Comparison of ENCODE assay signal across 8 mouse cellular contexts in the genomic region with DNA sequence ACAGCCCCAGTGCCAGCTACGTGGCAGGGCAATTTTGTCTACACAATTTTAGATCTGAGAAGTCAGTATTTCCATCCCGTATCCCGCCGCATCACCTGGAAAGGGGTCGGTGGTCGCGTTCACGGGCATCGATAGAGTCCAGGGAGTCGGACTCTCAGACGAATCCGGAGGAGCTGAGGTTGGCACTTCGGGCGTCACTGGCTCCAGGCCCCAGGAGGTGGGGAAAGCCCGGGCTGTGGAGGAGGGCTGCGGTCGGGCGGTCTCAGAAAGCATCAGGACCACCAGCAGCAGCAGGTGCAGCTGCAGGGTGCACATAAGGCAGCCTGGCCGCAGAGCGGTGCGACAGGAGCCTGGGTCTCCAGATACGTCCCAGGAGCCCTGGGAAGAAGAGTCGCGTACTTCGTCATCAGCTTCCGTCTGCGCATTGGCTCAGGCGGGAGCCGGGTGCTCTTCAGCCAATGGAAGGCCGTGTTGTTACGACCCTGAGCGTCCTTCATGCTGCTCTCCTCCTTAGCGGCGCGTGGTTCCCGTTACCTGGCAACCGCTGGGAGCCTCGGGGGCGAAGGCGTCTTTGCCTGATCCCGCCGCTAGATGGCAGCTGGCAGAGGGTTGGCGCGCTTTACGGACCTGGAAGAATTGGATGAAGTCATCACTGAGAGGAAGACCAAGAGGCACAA. TPM values are rescaled to one million over a fixed set of nuclear protein-coding genes. Genes with fewer than 3 reads are reported as not detected.
A peak's percentile ranks its signal among the peaks of the same experiment; 100 is the strongest.
DNase-seq lines count a peak whose midpoint lies in the region; ATAC-seq and TF ChIP-seq lines count a peak whose summit lies in the region.

Gene Tctn3, minus strand, starts transcription at position 404 of the 677 bp plus-strand sequence.
Gene Entpd1, plus strand, starts transcription at position 537 of the 677 bp plus-strand sequence.

- no peak within 1 kb of the TSS for H3K27ac ChIP-seq in heart, embryonic 11.5 days (ENCODE audit: low read depth, low read length)
- no peak within 1 kb of the TSS for H3K27ac ChIP-seq in kidney, embryonic 16.5 days (ENCODE audit: low read length)
- no peak within 1 kb of the TSS for H3K27ac ChIP-seq in liver, adult 2 months (replicated peaks; ENCODE audit: insufficient read depth, low read depth, low read length)

- peak; percentile 29; the same call in 1 of the 2 replicates for TF ChIP-seq POLR2A in brain, embryonic 14.5 days (IDR thresholded peaks at IDR 0.05; ENCODE audit: borderline replicate concordance, extremely low read depth, insufficient read depth, insufficient read length, poor library complexity, severe bottlenecking)
- no peak for TF ChIP-seq POLR2A in liver, adult 2 months (IDR thresholded peaks at IDR 0.05; ENCODE audit: extremely low read depth, insufficient read depth, low read length)
- TF ChIP-seq POLR2A in myocyte (IDR thresholded peaks at IDR 0.05; ENCODE audit: insufficient read length, low read depth) = peak; percentile 65

- H3K36me3 ChIP-seq in C2C12 (ENCODE audit: control insufficient read depth, insufficient read depth) = peaks cover 9% of the 10 kb centered on the region
- H3K36me3 ChIP-seq in erythroblast, embryonic 14.5 days (ENCODE audit: control insufficient read depth) = peaks cover 23% of the 10 kb centered on the region
- no peaks in the 10 kb centered on the region for H3K36me3 ChIP-seq in heart, embryonic 11.5 days (ENCODE audit: control insufficient read depth, insufficient read depth, low read length)
- H3K36me3 ChIP-seq in kidney, embryonic 16.5 days (ENCODE audit: insufficient read depth, low read length) = 0 out of 2 replicates have a peak, but pooled peaks cover 10% of the 10 kb centered on the region
- peaks cover 8% of the 10 kb centered on the region for H3K36me3 ChIP-seq in liver, adult 2 months (ENCODE audit: control insufficient read depth, insufficient read depth, low read length)
- peaks cover 12% of the 10 kb centered on the region for H3K36me3 ChIP-seq in myocyte (ENCODE audit: control insufficient read depth, insufficient read depth)
- no peaks in the 10 kb centered on the region for H3K36me3 ChIP-seq in splenic B cell, adult 2 months (ENCODE audit: control insufficient read depth, insufficient read depth, low read length, poor library complexity, severe bottlenecking)

- peak within 1 kb of the TSS; percentile 91 for H3K4me2 ChIP-seq in heart, embryonic 11.5 days
- peak within 1 kb of the TSS; percentile 85 for H3K4me2 ChIP-seq in kidney, embryonic 16.5 days (replicated peaks; ENCODE audit: low read depth, low read length)
- peak within 1 kb of the TSS; percentile 84 for H3K4me2 ChIP-seq in myocyte (ENCODE audit: low read depth)

- H3K79me2 ChIP-seq in C2C12 (ENCODE audit: control insufficient read depth, insufficient read depth) (no peaks in the 10 kb centered on the region), myocyte (ENCODE audit: control insufficient read depth, insufficient read depth) (no peaks in the 10 kb centered on the region)
- H3K79me2 ChIP-seq in liver, adult 2 months (ENCODE audit: control insufficient read depth, insufficient read depth, low read length) = no peaks in the 10 kb centered on the region

- WGBS in heart, embryonic 11.5 days (ENCODE audit: insufficient replicate concordance) = 0% methylated on average over 45 of the region's 45 CpGs
- under 1% methylated on average over 45 of the region's 45 CpGs for WGBS in kidney, embryonic 16.5 days
- WGBS in liver, adult 2 months = under 1% methylated on average over 45 of the region's 45 CpGs

- H3K4me3 ChIP-seq in C2C12 (ENCODE audit: insufficient read depth, poor library complexity, severe bottlenecking) (peak within 1 kb of the TSS; percentile 75), myocyte (peak within 1 kb of the TSS; percentile 47)
- H3K4me3 ChIP-seq in erythroblast, embryonic 14.5 days (replicated peaks) = peak within 1 kb of the TSS; percentile 75
- peak within 1 kb of the TSS; percentile 74 for H3K4me3 ChIP-seq in heart, embryonic 11.5 days (ENCODE audit: low read depth, low read length)
- peak within 1 kb of the TSS; percentile 89 for H3K4me3 ChIP-seq in kidney, embryonic 16.5 days (ENCODE audit: low read length)
- peak within 1 kb of the TSS; percentile 95 for H3K4me3 ChIP-seq in liver, adult 2 months (ENCODE audit: insufficient read depth, low read depth, low read length)

- no peaks in the 10 kb centered on the region for H3K27me3 ChIP-seq in C2C12 (ENCODE audit: control insufficient read depth, insufficient read depth, insufficient read length)
- H3K27me3 ChIP-seq in erythroblast, embryonic 14.5 days (ENCODE audit: control insufficient read depth) = peaks cover 7% of the 10 kb centered on the region
- peaks cover 3% of the 10 kb centered on the region; the same call in 1 of the 2 replicates for H3K27me3 ChIP-seq in heart, embryonic 11.5 days (ENCODE audit: control insufficient read depth, insufficient read depth, low read length)
- no peaks in the 10 kb centered on the region for H3K27me3 ChIP-seq in kidney, embryonic 16.5 days (ENCODE audit: insufficient read depth, low read length)
- no peaks in the 10 kb centered on the region for H3K27me3 ChIP-seq in liver, adult 2 months (ENCODE audit: control insufficient read depth, insufficient read depth, low read length)
- no peaks in the 10 kb centered on the region for H3K27me3 ChIP-seq in myocyte (ENCODE audit: control insufficient read depth, insufficient read depth, insufficient read length)
- no peaks in the 10 kb centered on the region for H3K27me3 ChIP-seq in splenic B cell, adult 2 months (ENCODE audit: control insufficient read depth, insufficient read depth, low read length, poor library complexity, severe bottlenecking)

- H3K4me1 ChIP-seq in erythroblast, embryonic 14.5 days (ENCODE audit: control insufficient read depth) = peaks cover 20% of the 10 kb centered on the region
- peaks cover 4% of the 10 kb centered on the region; the same call in 1 of the 2 replicates for H3K4me1 ChIP-seq in heart, embryonic 11.5 days (ENCODE audit: control insufficient read depth, insufficient read depth, low read length)
- H3K4me1 ChIP-seq in kidney, embryonic 16.5 days (ENCODE audit: insufficient read depth, low read length) = peaks cover 4% of the 10 kb centered on the region
- H3K4me1 ChIP-seq in liver, adult 2 months (ENCODE audit: control insufficient read depth, insufficient read depth, low read length) = peaks cover 5% of the 10 kb centered on the region; the same call in 1 of the 2 replicates

- H3K79me3 ChIP-seq in C2C12 (ENCODE audit: low read depth) = no peaks in the 10 kb centered on the region

- peak; percentile 100 for ATAC-seq in heart, embryonic 11.5 days (replicated peaks; ENCODE audit: insufficient number of reproducible peaks, low FRiP score, low TSS enrichment)
- peak; percentile 100 for ATAC-seq in kidney, embryonic 16.5 days (ENCODE audit: low FRiP score, low TSS enrichment)

- H3ac ChIP-seq in C2C12 (ENCODE audit: control insufficient read depth, insufficient read length, low read depth) = peak within 1 kb of the TSS; percentile 44
- H3ac ChIP-seq in myocyte (ENCODE audit: control insufficient read depth, insufficient read length) = peak within 1 kb of the TSS; percentile 24

- TF ChIP-seq CTCF in C2C12 (IDR thresholded peaks at IDR 0.05; ENCODE audit: control insufficient read depth, insufficient read depth, insufficient read length) = peak; percentile 90
- TF ChIP-seq CTCF in brain, embryonic 14.5 days (IDR thresholded peaks at IDR 0.05; ENCODE audit: borderline replicate concordance, extremely low read depth, insufficient read depth, insufficient read length) = peak; percentile 97
- peak; percentile 93 for TF ChIP-seq CTCF in liver, adult 2 months (IDR thresholded peaks at IDR 0.05; ENCODE audit: low read depth, low read length)

- H3K9ac ChIP-seq in heart, embryonic 11.5 days (ENCODE audit: low read depth, low read length) = peak within 1 kb of the TSS; percentile 71
- peak within 1 kb of the TSS; percentile 73 for H3K9ac ChIP-seq in kidney, embryonic 16.5 days (replicated peaks; ENCODE audit: low read length)
- H3K9ac ChIP-seq in liver, adult 2 months (ENCODE audit: low read depth, low read length) = peak within 1 kb of the TSS; percentile 79

- peak; percentile 99 for DNase-seq in brain, embryonic 14.5 days (ENCODE audit: low read depth)
- DNase-seq in liver, adult 2 months (ENCODE audit: extremely low read depth, low read depth, low spot score) = peak; percentile 71
- DNase-seq in splenic B cell, adult 2 months (ENCODE audit: low read depth, low spot score) = peak; percentile 97

- H3K9me3 ChIP-seq in erythroblast, embryonic 14.5 days (ENCODE audit: control insufficient read depth, low read length) = no peaks in the 10 kb centered on the region
- no peaks in the 10 kb centered on the region for H3K9me3 ChIP-seq in heart, embryonic 11.5 days (replicated peaks; ENCODE audit: control insufficient read depth, low read length)
- H3K9me3 ChIP-seq in kidney, embryonic 16.5 days (ENCODE audit: low read length) = no peaks in the 10 kb centered on the region

TF ChIP-seq in C2C12, 6 proteins besides CTCF, POLR2A, EP300 and RAD21 (continues in another document):
- TF ChIP-seq CEBPB (IDR thresholded peaks at IDR 0.05; ENCODE audit: low read depth) = no peak
- TF ChIP-seq MYOD1 (IDR thresholded peaks at IDR 0.05; ENCODE audit: control insufficient read depth, insufficient read length, low read depth) = no peak
- TF ChIP-seq MYOG (IDR thresholded peaks at IDR 0.05; ENCODE audit: control insufficient read depth, extremely low read depth, insufficient read length) = no peak

TF ChIP-seq in myocyte, 11 proteins besides CTCF, POLR2A, EP300 and RAD21 (continues in another document):
- TF ChIP-seq E2F4 (IDR thresholded peaks at IDR 0.05; ENCODE audit: insufficient read depth) (peak; percentile 64), TCF3 (IDR thresholded peaks at IDR 0.05; ENCODE audit: insufficient read length, low read depth) (no peak)

RNA-seq across cellular contexts. Expression of gene Tctn3, which starts in this region (rescaled TPM):
- 3.1 TPM for polyA plus RNA-seq in C2C12 (2012; fragmentation: generic; extraction: Trizol)
- 18.3 and 20.1 TPM in 2 replicates for polyA plus RNA-seq in brain, embryonic 14.5 days (2012; rRNA removed)
- 0.27 and 0.49 TPM in 2 replicates for polyA plus RNA-seq in erythroblast, embryonic 14.5 days (2012)
- 7.6 and 10.3 TPM in 2 replicates for polyA plus RNA-seq in heart, embryonic 11.5 days (2014; fragmentation: Nextera tagmentation; extraction: Ambion mirVana)
- 11.5 and 12.2 TPM in 2 replicates for polyA plus RNA-seq in kidney, embryonic 16.5 days (2015; fragmentation: Nextera tagmentation; extraction: Ambion mirVana)
- total RNA-seq in liver, adult 2 months (2014; rRNA removed) = 0.37 and 1.1 TPM in 2 replicates
- polyA plus RNA-seq in liver, adult 2 months (2012; rRNA removed) = 0.40 and 1.1 TPM in 2 replicates
- 5.6 TPM for polyA plus RNA-seq in myocyte (2012; fragmentation: generic; extraction: Trizol)

RNA-seq across cellular contexts. Expression of gene Entpd1, which starts in this region (rescaled TPM):
- not detected for polyA plus RNA-seq in C2C12 (2012; fragmentation: generic; extraction: Trizol)
- 7.4 and 10.6 TPM in 2 replicates for polyA plus RNA-seq in brain, embryonic 14.5 days (2012; rRNA removed)
- 0.05 TPM in 2 replicates for polyA plus RNA-seq in erythroblast, embryonic 14.5 days (2012)
- polyA plus RNA-seq in heart, embryonic 11.5 days (2014; fragmentation: Nextera tagmentation; extraction: Ambion mirVana) = 13.1 and 15.9 TPM in 2 replicates
- 6.6 and 8.9 TPM in 2 replicates for polyA plus RNA-seq in kidney, embryonic 16.5 days (2015; fragmentation: Nextera tagmentation; extraction: Ambion mirVana)
- 4.6 TPM in 2 replicates for total RNA-seq in liver, adult 2 months (2014; rRNA removed)
- 1.6 and 1.8 TPM in 2 replicates for polyA plus RNA-seq in liver, adult 2 months (2012; rRNA removed)
- polyA plus RNA-seq in myocyte (2012; fragmentation: generic; extraction: Trizol) = 0.07 TPM
